Mouse (Mus musculus) embryonic fibroblast, embryonic 13.5 days (primary cell): Measurements from ENCODE around the gene Rnf208.

Experiments used
- CTCF ChIP-seq: IDR thresholded peaks from 2 replicates; pipeline ENCODE4 v1.5.1; 2011; ENCODE audit warnings: mild to moderate bottlenecking, control low read depth, low read length, moderate library complexity, borderline replicate concordance; ENCODE audit not compliant: insufficient read depth
- POLR2A ChIP-seq: IDR thresholded peaks from 2 replicates; pipeline ENCODE4 v1.6.1; 2011; ENCODE audit warnings: low read depth, mild to moderate bottlenecking, control low read depth, low read length, moderate library complexity

GRCm38 (mm10) chr2:25292054-25292544 lies 50.0 kb downstream of the Rnf208 start:
- no peak for TF ChIP-seq POLR2A
- TF ChIP-seq CTCF = no peak
